Mouse (Mus musculus): ENCODE data around the gene G6pd2. TPM values are rescaled to one million over a fixed set of nuclear protein-coding genes. Genes with fewer than 3 reads are reported as not detected.

Gene G6pd2
- total RNA-seq (2014; fragmentation: Nextera tagmentation) (not detected in 2 replicates), total RNA-seq (2017) (not detected in 2 replicates)

- ATAC-seq (replicated peaks; ENCODE audit: low FRiP score, low TSS enrichment, poor library complexity, severe bottlenecking), result no peak
Observed at GRCm38 (mm10) chr5:61808516-61808915, at the start of gene G6pd2. Gene G6pd2, plus strand, starts transcription at chr5:61808816.

- no peak for ATAC-seq (replicated peaks; ENCODE audit: low FRiP score, low TSS enrichment, poor library complexity, severe bottlenecking)
Observed at GRCm38 (mm10) chr5:61764214-61764613, 44.4 kb upstream of the G6pd2 start.

- no peak for ATAC-seq (replicated peaks; ENCODE audit: low FRiP score, low TSS enrichment, poor library complexity, severe bottlenecking)
Observed at GRCm38 (mm10) chr5:61832935-61833551, 24.4 kb downstream of the G6pd2 start.

- no peak for ATAC-seq (replicated peaks; ENCODE audit: low FRiP score, low TSS enrichment, poor library complexity, severe bottlenecking)
Observed at GRCm38 (mm10) chr5:61843891-61844290, 35.3 kb downstream of the G6pd2 start.

All from megakaryocyte-erythroid progenitor cell, adult 5-6 weeks (primary cell).